Mouse (Mus musculus) testis, postnatal 14 days (tissue): ENCODE measurements around the gene Luzp1.
A peak's percentile ranks its signal among the peaks of the same experiment; 100 is the strongest.

Experiments
- DNase-seq: peaks from one replicate; pipeline ENCODE4 v3.0.0; 2021; ENCODE audit warnings: low spot score

Gene Luzp1

DNA sequence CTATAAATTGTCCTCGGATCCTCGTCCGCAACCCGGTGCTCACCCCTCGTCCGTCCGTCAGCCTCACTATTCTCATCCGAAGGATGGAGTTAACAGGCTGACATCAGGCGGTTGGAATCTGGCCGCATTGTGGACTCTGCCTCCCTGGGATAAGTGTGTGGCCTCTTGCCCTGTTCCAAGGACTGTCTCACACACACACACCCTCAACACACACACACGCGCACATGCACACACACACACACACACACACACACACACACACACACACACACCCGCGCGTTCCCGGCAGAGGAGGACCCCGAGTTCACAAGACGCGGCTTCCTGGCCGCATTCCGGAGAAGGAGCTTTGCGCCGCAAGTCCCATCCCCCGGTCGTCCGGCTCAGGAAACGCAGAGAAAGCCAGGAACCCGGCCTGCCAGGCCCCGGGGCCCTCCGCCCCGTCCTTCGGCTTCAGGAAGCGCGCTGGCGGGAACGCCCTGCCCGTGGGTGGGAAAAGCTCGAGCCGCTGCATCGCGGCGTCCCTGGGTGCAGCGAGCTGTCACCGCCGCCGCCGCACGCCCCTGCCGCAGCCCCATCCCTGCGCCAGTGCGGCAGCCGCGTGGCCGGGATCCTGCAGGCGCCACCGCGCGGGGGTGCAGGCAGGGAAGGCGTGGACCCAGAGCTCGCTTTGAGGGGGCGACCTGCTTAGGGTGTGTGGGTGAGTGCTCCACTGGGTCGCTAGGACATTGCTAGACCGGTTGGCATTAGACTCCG, 7.3 kb upstream of the Luzp1 start, which contains the start of gene 6030445D17Rik:
Gene 6030445D17Rik (plus strand): TSS at position 165 of the 753 bp plus-strand sequence.
- DNase-seq: peak; percentile 58

DNA sequence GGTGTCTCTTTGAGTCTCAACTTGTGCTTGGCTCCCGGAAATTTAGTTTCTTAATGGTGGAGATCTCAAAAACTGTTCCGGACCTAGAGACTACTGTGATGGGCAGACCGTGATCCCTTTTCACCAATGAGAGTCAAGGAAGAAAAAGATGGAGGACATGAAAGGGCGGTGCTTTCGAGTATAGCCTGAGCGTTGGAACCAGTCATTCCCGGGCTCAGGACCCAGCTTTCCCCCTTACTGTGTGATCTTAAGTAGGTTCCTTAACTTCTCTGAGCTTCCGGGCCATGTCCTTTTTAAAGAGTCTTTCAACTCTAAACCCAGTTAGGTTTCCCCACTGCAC, 6.8 kb upstream of the Luzp1 start:
- DNase-seq: no peak

DNA sequence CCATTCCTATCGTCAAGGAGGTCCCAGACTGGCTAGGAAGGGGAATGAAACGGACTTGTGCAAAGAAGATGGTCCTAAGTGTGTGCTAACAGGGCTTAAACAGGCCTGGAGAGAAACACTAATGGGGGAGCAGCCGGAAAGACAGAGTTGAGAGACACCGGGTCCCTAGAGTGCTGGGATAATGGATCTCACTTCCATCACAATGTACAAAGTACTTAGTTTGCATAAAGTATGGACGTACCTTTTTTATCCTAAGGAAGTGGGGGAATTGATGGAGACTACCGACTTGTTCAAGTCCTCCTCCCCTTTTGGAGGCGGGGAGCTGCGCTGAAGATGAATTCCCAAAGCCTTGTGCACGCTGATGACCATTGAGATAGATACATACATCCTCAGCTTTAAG, 6.1 kb upstream of the Luzp1 start:
- DNase-seq: no peak

DNA sequence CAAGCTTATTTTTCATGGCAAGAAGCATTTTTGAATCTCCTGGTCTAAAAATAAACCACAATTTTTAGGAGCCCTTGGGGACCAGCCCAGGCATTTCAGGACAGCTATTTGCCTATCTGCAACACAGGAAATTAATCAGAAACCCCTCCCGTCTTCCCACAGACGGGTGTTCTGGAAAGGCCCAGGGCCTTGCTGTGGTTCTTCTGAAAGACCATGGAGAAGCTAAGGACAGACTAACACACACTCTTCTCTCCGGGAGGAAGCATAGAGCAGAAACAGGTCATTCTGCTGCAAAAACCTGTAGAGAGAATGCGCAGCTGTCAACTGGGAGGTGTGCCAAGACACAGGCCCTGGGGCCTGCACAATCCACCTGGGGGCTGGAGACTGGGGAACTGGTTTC, 3.3 kb upstream of the Luzp1 start:
- DNase-seq: peak; percentile 37

DNA sequence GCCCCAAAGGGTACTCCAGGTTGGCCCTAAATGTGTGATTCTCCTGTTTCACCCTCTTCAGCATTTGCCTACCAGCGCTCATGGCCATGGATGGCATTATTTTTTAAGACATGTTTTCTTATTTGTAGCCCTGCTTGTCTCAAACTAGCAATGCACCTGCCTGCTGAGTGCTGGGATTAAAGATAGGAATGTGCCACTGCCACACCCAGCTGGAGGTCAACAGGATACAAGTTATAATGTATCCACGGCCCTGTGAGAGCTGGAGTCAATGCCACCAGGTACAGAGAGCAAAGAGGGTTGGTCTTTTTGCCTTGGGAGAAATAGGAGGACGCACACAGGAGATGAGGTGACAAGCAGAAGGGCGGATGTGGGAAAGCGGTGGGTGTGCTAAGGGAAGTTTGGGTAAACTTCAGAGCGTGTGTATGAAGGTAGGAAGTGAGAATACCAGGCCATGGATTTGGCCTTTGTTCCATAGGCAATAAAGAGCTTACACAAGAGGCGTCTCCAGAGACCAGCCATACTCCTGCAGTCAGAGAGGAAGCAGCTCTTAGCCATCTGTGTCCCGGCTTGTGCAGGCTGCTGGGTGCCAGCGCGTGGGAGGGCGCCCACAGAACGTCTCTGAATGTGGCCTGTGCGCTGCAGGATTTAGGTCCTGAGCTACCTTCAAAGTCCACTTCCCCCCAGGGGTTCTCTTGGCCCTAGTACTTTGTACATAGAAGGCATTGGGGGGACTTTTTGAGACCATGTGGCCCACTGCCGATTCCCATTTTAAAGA, 821 bp upstream of the Luzp1 start:
- peak; percentile 54 for DNase-seq

DNA sequence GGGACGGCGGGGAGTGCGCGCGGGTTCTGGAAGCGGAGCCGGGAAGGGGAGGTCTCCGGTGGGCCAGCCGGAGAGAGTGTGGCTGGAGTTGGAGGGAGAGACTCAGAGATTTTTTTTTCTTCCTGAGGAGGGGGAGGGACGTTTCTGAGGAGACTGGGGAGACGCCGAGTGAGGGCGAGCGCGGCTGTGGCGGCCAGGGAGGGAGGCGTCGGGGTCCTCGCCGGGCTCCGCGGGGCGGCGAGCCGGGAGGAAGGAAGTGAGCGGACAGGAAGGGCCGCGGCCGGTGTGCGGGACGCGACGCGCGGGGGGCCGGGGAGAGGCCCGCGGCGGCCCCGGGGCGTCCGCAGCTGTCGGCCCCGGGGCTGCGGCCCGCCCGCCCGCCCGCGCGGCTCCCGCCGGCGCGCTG, 383 bp downstream of the Luzp1 start:
- DNase-seq: no peak

DNA sequence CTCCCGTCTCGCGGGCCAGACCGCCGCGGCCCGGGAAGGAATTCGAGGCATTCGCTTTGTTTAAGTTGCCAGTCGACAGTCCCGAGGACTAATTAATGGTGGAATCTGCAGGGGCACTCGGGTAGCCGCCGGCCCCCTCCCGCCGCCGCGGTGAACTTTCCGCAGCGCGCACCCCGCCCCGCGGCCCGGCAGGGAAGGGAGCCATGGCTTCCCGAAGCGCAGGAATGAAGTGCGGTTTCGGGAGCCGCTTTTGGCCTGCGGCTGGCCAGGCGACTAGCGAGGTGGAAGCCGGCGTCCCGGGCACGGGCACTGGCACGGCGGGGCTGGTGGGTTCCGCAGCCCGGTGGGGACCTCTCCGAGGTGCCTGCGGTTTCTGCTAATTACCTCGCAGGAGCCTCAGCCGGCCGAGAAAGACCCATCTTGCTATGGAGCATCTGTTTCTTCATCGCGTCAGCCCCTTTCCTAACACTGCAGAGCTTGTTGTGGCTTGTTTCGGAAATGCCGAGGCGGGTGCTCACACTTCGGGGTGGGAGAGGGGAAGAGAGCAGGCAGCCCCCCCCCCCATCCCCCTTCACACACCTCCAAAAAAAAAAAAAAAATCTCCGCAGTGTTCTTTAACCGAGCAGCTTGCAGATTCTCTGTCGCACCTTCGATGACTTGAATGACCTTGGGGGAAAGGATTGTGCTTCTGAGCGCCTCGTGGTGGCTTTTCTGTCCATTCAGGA, 948 bp downstream of the Luzp1 start:
- peak; percentile 66 for DNase-seq

DNA sequence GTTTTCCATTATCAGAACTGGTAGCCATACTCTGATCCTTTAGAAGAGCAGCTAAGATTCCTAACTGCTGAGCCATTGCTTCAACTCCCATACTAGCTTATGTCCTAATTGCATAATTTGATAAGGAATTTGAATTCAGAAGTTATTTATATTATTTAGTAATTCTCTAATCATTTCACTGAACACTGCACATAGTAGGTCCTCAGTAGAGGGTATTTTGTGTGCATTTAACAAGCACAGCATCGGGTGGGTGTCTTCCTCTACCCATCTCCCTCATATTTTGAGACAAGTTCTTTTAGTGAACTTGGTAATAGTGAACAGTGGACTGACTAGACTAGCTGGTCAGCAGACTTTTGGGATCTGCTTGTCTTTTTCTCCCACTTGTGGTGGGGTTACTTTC, 7.1 kb downstream of the Luzp1 start:
- no peak for DNase-seq

DNA sequence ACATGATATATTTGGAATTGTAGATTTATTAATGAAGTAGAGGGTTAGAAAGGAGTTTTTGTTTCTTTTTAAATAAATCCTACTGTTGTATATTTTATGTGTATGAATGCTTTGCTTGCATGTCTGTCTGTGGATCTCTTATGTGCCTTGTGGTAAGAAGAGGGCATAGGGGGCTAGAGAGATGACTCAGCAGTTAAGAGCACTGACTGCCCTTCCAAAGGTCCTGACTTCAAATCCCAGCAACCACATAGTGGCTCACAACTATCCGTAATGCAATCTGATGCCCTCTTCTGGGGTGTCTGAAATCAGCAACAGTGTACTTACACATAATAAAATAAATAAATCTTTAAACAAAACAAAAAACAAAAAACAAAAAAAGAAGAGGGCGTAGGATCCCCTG, 17.0 kb downstream of the Luzp1 start:
- DNase-seq: no peak

DNA sequence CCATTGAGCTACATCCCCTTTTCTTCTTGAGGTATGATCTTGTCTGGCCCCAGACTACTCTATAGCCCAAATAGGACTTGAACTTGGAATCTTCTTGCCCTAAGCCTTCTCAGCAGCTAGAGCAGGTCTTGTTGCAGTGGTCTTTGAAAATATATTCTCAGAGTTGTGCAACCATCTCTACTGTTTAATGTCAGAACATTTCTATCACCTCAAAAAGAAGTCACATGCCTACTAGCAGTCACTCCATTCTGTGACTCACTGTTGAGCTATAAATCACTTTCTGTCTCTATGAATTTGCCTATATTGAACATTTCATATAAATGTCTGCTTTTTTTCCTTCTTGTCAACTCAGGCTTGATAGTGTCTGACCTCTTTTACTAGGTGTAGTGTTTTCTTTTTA, 26.4 kb downstream of the Luzp1 start:
- DNase-seq: no peak

DNA sequence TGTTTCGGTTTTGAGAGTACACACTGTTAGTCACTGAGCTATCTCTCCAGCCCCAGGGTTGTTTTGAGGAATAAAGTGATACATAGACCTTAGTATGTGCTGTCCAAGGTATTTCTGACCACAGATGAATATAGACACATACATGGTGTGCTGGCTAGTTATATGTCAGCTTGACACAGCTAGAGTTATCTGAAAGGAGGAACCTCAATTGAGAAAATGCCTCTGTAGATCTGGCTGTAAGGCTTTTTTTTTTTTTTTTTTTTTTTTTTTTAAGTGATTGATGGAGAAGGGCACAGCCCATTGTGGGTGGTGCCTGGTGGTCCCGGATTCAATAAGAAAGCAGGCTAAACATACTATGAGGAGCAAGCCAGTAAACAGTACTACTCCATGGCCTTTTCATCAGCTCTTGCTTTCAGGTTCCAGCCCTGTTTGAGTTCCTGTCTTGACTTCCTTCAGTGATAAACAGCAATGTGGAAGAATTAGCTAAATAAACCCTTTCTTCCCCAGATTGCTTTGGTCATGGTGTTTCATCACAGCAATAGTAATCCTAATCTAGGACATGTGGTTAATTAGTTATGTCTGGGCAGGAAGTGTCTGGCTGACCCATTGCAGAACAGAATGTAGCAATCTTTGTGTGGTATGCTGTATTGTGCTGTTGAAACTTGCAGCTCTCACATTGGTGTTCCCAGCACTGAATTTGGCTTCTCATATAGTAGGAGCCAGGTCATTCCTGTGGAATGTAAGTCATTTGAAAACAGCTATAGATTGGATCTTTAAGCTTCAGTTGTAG, 36.1 kb downstream of the Luzp1 start:
- DNase-seq: no peak

DNA sequence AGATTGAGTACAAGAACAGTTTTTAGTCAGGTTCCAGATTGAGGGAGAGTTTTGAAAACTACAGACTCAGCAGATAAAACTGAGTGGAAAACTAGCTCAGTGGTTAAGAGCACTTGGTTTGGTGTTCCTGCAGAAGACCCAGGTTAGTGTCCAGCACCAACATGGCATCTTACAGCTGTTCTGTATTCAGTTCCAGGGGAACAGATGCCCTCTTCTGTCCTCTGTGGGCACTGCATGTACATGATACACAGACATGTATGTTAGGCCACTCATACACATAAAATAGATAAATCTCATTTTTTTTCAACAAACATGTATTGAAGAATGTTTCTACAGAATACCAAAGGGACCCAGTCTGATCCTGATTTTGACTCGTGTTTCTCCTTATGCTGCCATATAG, 40.3 kb downstream of the Luzp1 start:
- no peak for DNase-seq

DNA sequence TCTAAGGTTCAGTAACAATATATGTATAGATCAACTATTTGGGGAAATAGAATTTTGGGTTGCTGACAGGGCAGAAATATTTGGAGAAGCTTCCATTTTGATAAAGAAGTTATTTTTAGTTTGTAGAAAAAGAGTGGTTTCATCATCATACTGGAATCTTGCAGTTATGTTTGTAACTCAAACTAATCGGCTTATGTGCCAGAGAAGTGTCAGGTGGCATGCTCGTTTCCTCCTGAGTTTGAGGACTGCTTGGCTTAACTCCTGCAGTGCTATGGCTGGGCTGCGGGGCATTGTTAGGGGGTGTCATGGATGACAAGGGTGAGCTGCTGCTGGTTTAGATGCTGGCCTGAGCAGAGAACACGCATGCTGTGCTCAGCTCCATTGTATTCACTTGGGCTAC, 42.1 kb downstream of the Luzp1 start:
- no peak for DNase-seq

DNA sequence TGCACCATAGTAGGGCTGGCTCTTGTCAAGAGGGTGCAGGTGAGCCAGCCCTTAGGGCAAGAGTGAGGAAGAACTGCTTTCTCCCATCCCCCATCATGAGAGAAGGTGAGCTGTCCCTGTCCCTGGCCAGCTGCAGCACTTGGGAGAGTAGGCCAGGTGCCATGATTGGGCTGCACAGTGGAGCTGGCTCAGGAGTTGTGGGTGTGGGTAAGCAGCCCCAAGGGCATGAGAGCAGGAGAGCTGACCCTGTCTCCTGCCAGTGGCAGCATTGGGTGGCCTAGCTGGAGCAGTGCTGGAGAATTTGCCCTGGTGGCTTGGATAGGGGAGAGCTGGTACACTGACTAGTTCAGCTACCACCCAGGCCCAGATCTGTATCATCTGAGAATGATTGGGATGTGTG, 43.3 kb downstream of the Luzp1 start:
- DNase-seq: no peak

DNA sequence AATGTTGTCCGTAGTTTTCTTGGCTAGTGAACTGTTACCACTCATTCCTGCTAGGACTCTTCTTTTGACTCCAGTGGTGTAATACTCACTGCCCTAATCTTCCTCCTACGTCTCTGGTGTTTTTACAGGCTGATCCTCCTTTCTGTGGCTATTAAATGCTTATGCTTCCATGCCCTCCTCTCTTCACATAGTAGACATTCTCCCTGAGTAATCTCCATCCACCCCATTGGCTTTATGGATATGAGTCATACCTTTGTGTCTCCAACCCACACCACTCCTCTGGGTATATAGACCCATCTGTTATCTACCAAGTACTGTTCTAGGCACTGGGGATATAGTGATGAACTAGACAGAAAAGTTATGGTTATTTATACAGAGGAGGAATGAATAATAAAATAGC, 48.6 kb downstream of the Luzp1 start:
- no peak for DNase-seq

DNA sequence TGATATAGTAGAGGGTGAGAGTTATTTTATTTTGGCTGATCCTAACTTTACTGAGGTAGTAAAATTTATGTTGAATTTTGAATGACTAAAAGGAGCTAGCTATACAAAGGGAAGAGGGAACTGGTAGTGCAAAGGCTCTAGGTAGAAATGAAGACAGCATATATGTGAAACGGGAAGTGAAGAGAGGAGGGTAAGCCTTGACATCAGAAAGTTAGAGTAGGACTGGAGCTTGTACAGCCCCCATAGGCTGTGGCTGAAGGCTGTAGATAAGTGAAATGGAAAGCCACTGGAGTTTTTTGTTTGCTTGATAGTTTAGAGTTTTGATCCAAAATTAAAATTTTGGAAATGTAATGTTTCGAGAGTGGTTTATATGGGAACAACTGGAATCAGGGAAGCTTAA, 49.0 kb downstream of the Luzp1 start:
- DNase-seq: no peak

DNA sequence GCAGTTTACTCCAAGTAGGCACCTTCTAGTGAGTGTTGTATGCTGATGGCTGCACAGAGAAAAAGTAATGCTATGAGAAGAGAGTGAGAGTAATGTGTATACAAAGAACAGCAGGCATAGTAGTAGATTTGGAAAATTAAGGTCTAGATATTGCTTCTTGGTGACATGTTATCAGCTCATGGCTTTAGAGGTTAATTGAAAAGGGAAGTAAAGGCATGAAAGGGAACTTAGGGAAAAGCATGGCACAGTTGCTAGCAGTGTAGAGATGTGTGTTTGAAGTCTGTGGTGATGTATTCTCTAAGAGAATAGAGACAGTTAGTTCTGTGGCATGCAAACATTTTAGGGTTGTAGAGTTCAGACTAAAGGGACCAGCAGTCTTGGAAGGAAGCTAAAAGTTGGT, 50.3 kb downstream of the Luzp1 start:
- DNase-seq: no peak

DNA sequence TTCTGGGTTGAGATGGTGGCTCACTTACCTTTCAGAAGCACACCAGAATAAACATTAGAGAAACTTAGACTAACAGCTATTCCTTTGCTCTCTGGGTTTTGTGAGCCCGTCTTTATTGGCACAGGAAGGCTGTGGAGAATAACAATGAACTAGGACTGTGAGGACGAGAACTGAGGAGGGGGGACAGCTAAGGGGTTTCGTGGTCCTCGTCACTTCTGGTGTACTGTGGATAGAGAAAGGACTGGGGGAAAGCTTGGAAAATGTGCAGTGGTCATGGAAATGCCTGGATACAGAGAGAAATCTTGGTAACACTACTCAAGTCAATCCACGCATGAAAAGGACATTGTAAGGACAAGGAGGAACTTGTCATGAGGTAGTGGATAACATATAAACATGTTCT, 52.3 kb downstream of the Luzp1 start:
- DNase-seq: no peak

DNA sequence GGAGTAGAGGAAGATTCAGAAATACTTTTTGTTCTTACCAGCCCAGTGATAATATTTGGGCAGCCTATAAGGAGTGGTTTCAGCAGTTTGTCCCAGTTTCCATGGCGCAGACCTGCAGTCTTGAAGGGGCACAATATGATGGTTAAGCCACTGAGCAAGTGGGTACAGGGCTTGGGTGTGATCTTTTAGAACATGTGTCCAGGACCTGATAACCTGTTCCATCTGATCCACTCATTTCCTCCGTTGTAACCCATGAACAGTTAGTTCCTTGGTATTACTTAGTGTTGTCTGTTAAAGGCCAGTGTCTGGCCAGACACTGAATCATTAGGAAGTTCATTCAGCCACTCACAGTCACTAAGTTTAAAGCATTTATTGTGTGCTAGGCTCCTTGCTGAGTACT, 54.7 kb downstream of the Luzp1 start:
- DNase-seq: no peak

DNA sequence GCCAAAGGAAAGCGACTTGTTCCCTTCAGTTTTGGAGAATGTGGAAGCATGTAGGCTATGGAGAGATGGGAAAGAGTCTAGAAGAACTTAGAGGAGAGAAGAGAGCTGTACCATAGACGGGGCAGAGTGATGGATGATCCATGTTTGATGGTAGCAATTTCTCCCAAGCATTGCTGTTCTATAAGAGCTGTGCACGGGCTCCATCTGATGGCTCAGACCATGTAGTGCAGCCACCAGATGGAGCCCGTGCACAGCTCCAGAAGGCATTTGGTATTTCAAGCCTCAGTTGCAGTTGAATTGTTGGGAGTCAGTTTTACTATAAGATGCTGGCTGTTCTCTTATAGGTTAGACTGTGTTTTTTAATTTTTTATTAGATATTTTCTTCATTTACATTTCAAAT, 56.9 kb downstream of the Luzp1 start:
- DNase-seq: no peak

DNA sequence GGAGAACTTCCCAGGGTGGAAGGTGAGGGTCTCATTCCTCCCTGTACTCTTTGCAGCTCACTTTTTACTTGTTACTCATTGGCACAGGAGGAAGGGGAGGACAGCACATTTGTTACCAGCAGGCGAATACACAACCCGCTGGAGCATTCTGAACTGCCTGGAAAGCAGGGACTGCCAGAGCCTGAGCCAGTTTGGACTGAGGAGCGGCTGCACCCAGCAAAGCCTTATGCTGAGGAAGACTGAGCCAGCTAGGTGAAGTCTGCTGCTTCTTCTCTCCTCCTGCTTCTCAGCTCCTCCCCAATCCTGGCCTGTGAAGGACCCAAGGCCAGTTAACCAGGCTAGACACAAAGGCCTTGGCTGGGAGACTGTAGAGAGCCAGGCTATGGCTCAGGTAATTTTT, 75.6 kb downstream of the Luzp1 start:
- DNase-seq: no peak

DNA sequence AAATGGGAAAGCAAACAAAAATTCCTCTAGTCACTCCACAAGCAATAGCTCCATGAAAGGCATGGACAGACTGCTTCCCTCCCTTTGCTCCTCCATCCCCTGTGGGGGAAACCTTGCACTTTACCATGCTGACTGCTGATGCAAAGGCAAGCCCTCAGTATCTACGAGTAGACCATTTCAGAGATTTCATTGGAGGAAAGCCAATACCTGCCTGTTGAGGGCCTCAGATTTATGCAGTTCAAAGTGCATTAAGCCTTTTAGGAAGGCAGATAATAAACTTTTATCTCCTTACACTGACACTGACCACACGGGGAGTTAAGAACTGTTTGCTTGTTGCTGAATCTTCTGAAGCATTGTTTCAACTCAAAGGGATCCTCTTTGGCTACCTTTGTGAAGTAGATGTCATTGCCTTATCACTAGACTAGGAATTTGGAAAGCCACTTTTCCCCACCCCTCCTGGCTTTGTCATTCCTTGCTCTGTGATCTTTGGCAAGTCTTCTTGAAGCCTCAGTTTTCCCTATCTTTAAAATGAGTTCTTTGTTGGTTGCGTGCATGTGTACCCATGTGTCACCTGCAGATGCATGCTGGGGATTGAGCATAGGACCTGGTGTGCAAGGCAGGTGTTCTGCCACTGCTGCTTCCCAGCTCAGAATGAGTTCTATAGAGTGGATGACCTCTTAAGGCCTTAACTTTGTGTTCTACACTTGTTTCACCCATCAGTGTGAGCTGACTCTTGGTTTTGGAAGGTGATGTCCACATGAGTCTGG, 76.9 kb downstream of the Luzp1 start:
- no peak for DNase-seq
